Mouse (Mus musculus) stomach, embryonic 14.5 days (tissue): ENCODE measurements around the gene Rasgef1b. TPM values are rescaled to one million over a fixed set of nuclear protein-coding genes. Genes with fewer than 3 reads are reported as not detected.

Experiments
- ATAC-seq: fragments of 200-750 bp; cut with Nextera tagmentation; 2 replicates; pipeline ENCODE4 v1.8.0; 2017; ENCODE audit warnings: low read depth, moderate TSS enrichment; ENCODE audit not compliant: insufficient number of reproducible peaks, insufficient read depth, low FRiP score
- H3K27ac ChIP-seq: fragments of 300-500 bp; sonication (generic); 2 replicates; pipeline ENCODE4 v1.5.1; 2014; ENCODE audit warnings: mild to moderate bottlenecking, low read length, moderate library complexity, mixed read lengths
- H3K27me3 ChIP-seq: fragments of 300-500 bp; sonication (generic); 2 replicates; pipeline ENCODE4 v1.6.1; 2014; ENCODE audit warnings: low read length, control low read depth, mixed read lengths; ENCODE audit not compliant: control insufficient read depth, insufficient read depth
- H3K36me3 ChIP-seq: fragments of 300-500 bp; sonication (generic); 2 replicates; pipeline ENCODE4 v1.6.1; 2014; ENCODE audit warnings: mild to moderate bottlenecking, control low read depth, low read length, moderate library complexity, mixed read lengths; ENCODE audit not compliant: control insufficient read depth, insufficient read depth
- H3K4me1 ChIP-seq: fragments of 300-500 bp; sonication (generic); 2 replicates; pipeline ENCODE4 v1.6.1; 2014; ENCODE audit warnings: low read length, control low read depth, mixed read lengths; ENCODE audit not compliant: control insufficient read depth, insufficient read depth
- H3K4me2 ChIP-seq: fragments of 300-500 bp; sonication (generic); replicated peaks from 2 replicates; pipeline ENCODE4 v1.6.1; 2014; ENCODE audit warnings: low read depth, low read length, control low read depth
- H3K4me3 ChIP-seq: fragments of 300-500 bp; sonication (generic); 2 replicates; pipeline ENCODE4 v1.5.1; 2014; ENCODE audit warnings: low read depth, low read length, control low read depth
- H3K9ac ChIP-seq: fragments of 300-500 bp; sonication (generic); replicated peaks from 2 replicates; pipeline ENCODE4 v1.6.1; 2014; ENCODE audit warnings: low read depth, mild to moderate bottlenecking, control low read depth, low read length, moderate library complexity, mixed read lengths
- H3K9me3 ChIP-seq: fragments of 300-500 bp; sonication (generic); 2 replicates; pipeline ENCODE4 v1.6.1; 2016; ENCODE audit warnings: low read depth, low read length, control low read depth; ENCODE audit not compliant: control insufficient read depth
- WGBS: fragments of 180-500 bp; shearing (Covaris S2); extraction: QIAGEN DNeasy Blood & Tissue Kit; methylation state at CpG from one replicate; pipeline ENCODE4 v1.1.7; 2014; 5-methylcytosine and 5-hydroxymethylcytosine counted together
- polyA plus RNA-seq: library from polyadenylated mRNA; unstranded; fragments of >200 nt; fragmentation: Nextera tagmentation; extraction: Ambion mirVana; gene quantifications from 2 replicates; pipeline ENCODE4 v1.2.1, GENCODE M21; 2014

Rasgef1b gene
- polyA plus RNA-seq, 1 experiment from 2014 or later, result 13.9 TPM

- Histone ChIP-seq H3K27me3 (no peaks in the 10 kb centered on the region), H3K4me1 (no peaks in the 10 kb centered on the region), H3K4me2 (no peak overlapping the region), H3K36me3 (no peaks in the 10 kb centered on the region), H3K4me3 (no peak overlapping the region), H3K9ac (no peak overlapping the region), H3K27ac (no peak overlapping the region), H3K9me3 (no peaks in the 10 kb centered on the region)
- WGBS, result 92% methylated on average over 4 of the region's 4 CpGs
- no peak for ATAC-seq
These were observed 306.0 kb downstream of the Rasgef1b start for GRCm38 (mm10) chr5:99422856-99423255.

GRCm38 (mm10) chr5:99422092-99422491, 306.8 kb downstream of the Rasgef1b start:
- Histone ChIP-seq H3K36me3 (no peaks in the 10 kb centered on the region), H3K4me3 (no peak overlapping the region), H3K4me1 (no peaks in the 10 kb centered on the region), H3K27ac (no peak overlapping the region), H3K9me3 (no peaks in the 10 kb centered on the region), H3K4me2 (no peak overlapping the region), H3K9ac (no peak overlapping the region), H3K27me3 (no peaks in the 10 kb centered on the region)
- WGBS, result 61% methylated on average over 6 of the region's 6 CpGs
- ATAC-seq, result no peak

- H3K9me3 ChIP-seq, result no peaks in the 10 kb centered on the region
- H3K4me1 ChIP-seq, result no peaks in the 10 kb centered on the region
- H3K27ac ChIP-seq, result no peak overlapping the region
- H3K4me3 ChIP-seq, result no peak overlapping the region
- no peak overlapping the region for H3K9ac ChIP-seq
- whole genome bisulfite sequencing, result 30% methylated on average over 2 of the region's 2 CpGs
- no peak overlapping the region for H3K4me2 ChIP-seq
- ATAC-seq, result no peak
- H3K36me3 ChIP-seq, result no peaks in the 10 kb centered on the region
- no peaks in the 10 kb centered on the region for H3K27me3 ChIP-seq
These were observed 309.0 kb downstream of the Rasgef1b start for GRCm38 (mm10) chr5:99419872-99420271.

- Histone ChIP-seq H3K27ac (no peak overlapping the region), H3K27me3 (no peaks in the 10 kb centered on the region), H3K4me2 (no peak overlapping the region), H3K9ac (no peak overlapping the region), H3K9me3 (no peaks in the 10 kb centered on the region), H3K36me3 (no peaks in the 10 kb centered on the region), H3K4me1 (no peaks in the 10 kb centered on the region), H3K4me3 (no peak overlapping the region)
- ATAC-seq, result no peak
- 85% methylated on average over 21 of the region's 21 CpGs for WGBS
These were observed 312.0 kb downstream of the Rasgef1b start for GRCm38 (mm10) chr5:99416902-99417301.

GRCm38 (mm10) chr5:99415676-99416075, 313.2 kb downstream of the Rasgef1b start:
- 92% methylated on average over 12 of the region's 12 CpGs for WGBS
- Histone ChIP-seq H3K9me3 (no peaks in the 10 kb centered on the region), H3K4me1 (no peaks in the 10 kb centered on the region), H3K36me3 (no peaks in the 10 kb centered on the region), H3K9ac (no peak overlapping the region), H3K27ac (no peak overlapping the region), H3K4me3 (no peak overlapping the region), H3K27me3 (no peaks in the 10 kb centered on the region), H3K4me2 (no peak overlapping the region)
- no peak for ATAC-seq

- Histone ChIP-seq H3K4me2 (no peak overlapping the region), H3K36me3 (no peaks in the 10 kb centered on the region), H3K9ac (no peak overlapping the region), H3K27me3 (no peaks in the 10 kb centered on the region), H3K4me1 (no peaks in the 10 kb centered on the region), H3K27ac (no peak overlapping the region), H3K9me3 (no peaks in the 10 kb centered on the region), H3K4me3 (no peak overlapping the region)
- WGBS, result 84% methylated on average over 2 of the region's 2 CpGs
- ATAC-seq, result no peak
These were observed 313.8 kb downstream of the Rasgef1b start for GRCm38 (mm10) chr5:99415049-99415448.

GRCm38 (mm10) chr5:99414293-99414692, 314.6 kb downstream of the Rasgef1b start:
- Histone ChIP-seq H3K4me3 (no peak overlapping the region), H3K4me2 (no peak overlapping the region), H3K27ac (no peak overlapping the region), H3K9me3 (no peaks in the 10 kb centered on the region), H3K36me3 (no peaks in the 10 kb centered on the region), H3K4me1 (no peaks in the 10 kb centered on the region), H3K9ac (no peak overlapping the region), H3K27me3 (no peaks in the 10 kb centered on the region)
- ATAC-seq, result no peak
- WGBS, result 86% methylated on average over 6 of the region's 6 CpGs

- Histone ChIP-seq H3K4me3 (no peak overlapping the region), H3K36me3 (no peaks in the 10 kb centered on the region), H3K9ac (no peak overlapping the region), H3K9me3 (no peaks in the 10 kb centered on the region), H3K4me2 (no peak overlapping the region), H3K27ac (no peak overlapping the region), H3K27me3 (no peaks in the 10 kb centered on the region), H3K4me1 (no peaks in the 10 kb centered on the region)
- ATAC-seq, result no peak
- 82% methylated on average over 1 of the region's 1 CpGs for WGBS
These were observed 315.0 kb downstream of the Rasgef1b start for GRCm38 (mm10) chr5:99413851-99414250.

- no peaks in the 10 kb centered on the region for H3K4me1 ChIP-seq
- H3K27me3 ChIP-seq, result no peaks in the 10 kb centered on the region
- H3K36me3 ChIP-seq, result no peaks in the 10 kb centered on the region
- no peak overlapping the region for H3K27ac ChIP-seq
- no peak overlapping the region for H3K4me3 ChIP-seq
- WGBS, result 90% methylated on average over 9 of the region's 9 CpGs
- no peak overlapping the region for H3K4me2 ChIP-seq
- H3K9ac ChIP-seq, result no peak overlapping the region
- no peaks in the 10 kb centered on the region for H3K9me3 ChIP-seq
- ATAC-seq, result no peak
These were observed 315.5 kb downstream of the Rasgef1b start for GRCm38 (mm10) chr5:99413391-99413790.
